In genomic region chr11:19899621-19900020, GRCm38 (mm10) we compare ENCODE assay signal across 13 mouse cellular contexts. TPM values are rescaled to one million over a fixed set of nuclear protein-coding genes. Genes with fewer than 3 reads are reported as not detected.
A peak's percentile ranks its signal among the peaks of the same experiment; 100 is the strongest.
DNase-seq lines count a peak whose midpoint lies in the region; ATAC-seq and TF ChIP-seq lines count a peak whose summit lies in the region.
"Had no signal": no experiment of that assay in that cellular context is flagged by ENCODE, and none has a peak within 500 bp of the region (broad histone marks: within the 10 kb centered on the region; RNA-seq: fewer than 3 reads in every experiment).

No protein-coding gene starts in this region.

- 63% methylated on average over 5 of the region's 5 CpGs for WGBS in forebrain, embryonic 15.5 days
- 81% methylated on average over 5 of the region's 5 CpGs for WGBS in forebrain, embryonic 12.5 days
- 78% methylated on average over 5 of the region's 5 CpGs for WGBS in neural tube, embryonic 15.5 days
- 77% methylated on average over 5 of the region's 5 CpGs for WGBS in liver, embryonic 11.5 days

- H3K36me3 ChIP-seq in forebrain, embryonic 15.5 days: no peaks in the 10 kb centered on the region
- H3K36me3 ChIP-seq in forebrain, embryonic 12.5 days (replicated peaks): no peaks in the 10 kb centered on the region
- H3K36me3 ChIP-seq in neural tube, embryonic 15.5 days: no peaks in the 10 kb centered on the region
- no peaks in the 10 kb centered on the region for H3K36me3 ChIP-seq in liver, embryonic 11.5 days (ENCODE audit: control insufficient read depth, insufficient read depth, low read length)
- H3K36me3 ChIP-seq: liver, embryonic 13.5 days had no signal

- H3K9ac ChIP-seq in forebrain, embryonic 15.5 days (replicated peaks): no peak overlapping the region
- no peak overlapping the region for H3K9ac ChIP-seq in forebrain, embryonic 12.5 days
- H3K9ac ChIP-seq in neural tube, embryonic 15.5 days (replicated peaks): no peak overlapping the region
- no peak overlapping the region for H3K9ac ChIP-seq in liver, embryonic 11.5 days (ENCODE audit: low read depth, low read length)
- H3K9ac ChIP-seq: liver, embryonic 13.5 days had no signal

- H3K27me3 ChIP-seq in forebrain, embryonic 15.5 days: no peaks in the 10 kb centered on the region
- no peaks in the 10 kb centered on the region for H3K27me3 ChIP-seq in forebrain, embryonic 12.5 days
- no peaks in the 10 kb centered on the region for H3K27me3 ChIP-seq in neural tube, embryonic 15.5 days (replicated peaks)
- no peaks in the 10 kb centered on the region for H3K27me3 ChIP-seq in liver, embryonic 11.5 days (replicated peaks; ENCODE audit: control insufficient read depth, insufficient read depth, low read length)
- H3K27me3 ChIP-seq: liver, embryonic 13.5 days had no signal

- no peaks in the 10 kb centered on the region for H3K9me3 ChIP-seq in forebrain, embryonic 15.5 days
- H3K9me3 ChIP-seq in forebrain, embryonic 12.5 days: no peaks in the 10 kb centered on the region
- 0 out of 2 replicates have a peak, but pooled peaks cover 6% of the 10 kb centered on the region for H3K9me3 ChIP-seq in neural tube, embryonic 15.5 days (replicated peaks)
- H3K9me3 ChIP-seq in liver, embryonic 11.5 days (ENCODE audit: control insufficient read depth, low read length): no peaks in the 10 kb centered on the region
- H3K9me3 ChIP-seq: liver, embryonic 13.5 days had no signal

- intact Hi-C loops in left cerebral cortex, adult 2 months (cut with DNase I): loop anchor here (1.0 kb wide), 2 partner anchors 64 to 143 kb away; no protein-coding TSS in a partner anchor

- no peaks in the 10 kb centered on the region; the same call in 1 of the 2 replicates for H3K4me1 ChIP-seq in forebrain, embryonic 15.5 days
- H3K4me1 ChIP-seq in forebrain, embryonic 12.5 days: no peaks in the 10 kb centered on the region
- H3K4me1 ChIP-seq in neural tube, embryonic 15.5 days: no peaks in the 10 kb centered on the region
- H3K4me1 ChIP-seq in liver, embryonic 11.5 days (replicated peaks; ENCODE audit: control insufficient read depth, insufficient read depth, low read length): no peaks in the 10 kb centered on the region
- H3K4me1 ChIP-seq: liver, embryonic 13.5 days had no signal

- H3K27ac ChIP-seq in forebrain, embryonic 15.5 days (replicated peaks): peak overlapping the region; percentile 46; the same call in 1 of the 2 replicates
- H3K27ac ChIP-seq in forebrain, embryonic 12.5 days: no peak overlapping the region
- no peak overlapping the region; the same call in 1 of the 2 replicates for H3K27ac ChIP-seq in left cerebral cortex, adult 2 months
- H3K27ac ChIP-seq in neural tube, embryonic 15.5 days (replicated peaks): no peak overlapping the region
- no peak overlapping the region for H3K27ac ChIP-seq in liver, embryonic 11.5 days (ENCODE audit: low read depth, low read length)
- H3K27ac ChIP-seq: liver, embryonic 13.5 days had no signal

- TF ChIP-seq CTCF in left cerebral cortex, adult 2 months (IDR thresholded peaks at IDR 0.05): no peak

- H3K4me2 ChIP-seq in forebrain, embryonic 15.5 days (replicated peaks): no peak overlapping the region
- H3K4me2 ChIP-seq in forebrain, embryonic 12.5 days: no peak overlapping the region
- no peak overlapping the region for H3K4me2 ChIP-seq in neural tube, embryonic 15.5 days
- H3K4me2 ChIP-seq in liver, embryonic 11.5 days: no peak overlapping the region
- H3K4me2 ChIP-seq: liver, embryonic 13.5 days had no signal

- ATAC-seq in forebrain, embryonic 15.5 days (replicated peaks): peak; percentile 90
- ATAC-seq in forebrain, embryonic 12.5 days (ENCODE audit: low FRiP score): no peak
- ATAC-seq in neural tube, embryonic 15.5 days (ENCODE audit: low FRiP score): no peak
- ATAC-seq in liver, embryonic 11.5 days (replicated peaks; ENCODE audit: low FRiP score): no peak

- DNase-seq in frontal cortex, postnatal 14 days (ENCODE audit: low spot score in 2 of 2): peak; percentile 44 to 65
- DNase-seq in left cerebral cortex, adult 2 months (ENCODE audit: extremely low spot score in 1 of 2, low spot score in 2 of 2): peak; percentile 59 to 85
- DNase-seq in telencephalon, adult 2 months (ENCODE audit: low read depth, low spot score): peak; percentile 92
- DNase-seq in liver, embryonic 11.5 days (ENCODE audit: low spot score): no peak
- DNase-seq in adipocyte (ENCODE audit: low spot score): no peak
- DNase-seq: adrenal gland, postnatal 10 days; heart, postnatal 14 days; kidney, adult 9 months; liver, embryonic 13.5 days; thymus, postnatal 14 days had no signal

- no peak overlapping the region for H3K4me3 ChIP-seq in forebrain, embryonic 15.5 days
- no peak overlapping the region for H3K4me3 ChIP-seq in forebrain, embryonic 12.5 days (replicated peaks)
- H3K4me3 ChIP-seq in left cerebral cortex, adult 2 months: no peak overlapping the region
- H3K4me3 ChIP-seq in neural tube, embryonic 15.5 days (replicated peaks): no peak overlapping the region
- H3K4me3 ChIP-seq in liver, embryonic 11.5 days (ENCODE audit: low read depth, low read length): no peak overlapping the region
- H3K4me3 ChIP-seq: liver, embryonic 13.5 days had no signal

RNA-seq across cellular contexts. Expression of gene Spred2, which starts 24.6 kb away (rescaled TPM):
- polyA plus RNA-seq in forebrain, embryonic 15.5 days (2015; fragmentation: Nextera tagmentation; extraction: Ambion mirVana): 8.1 and 9.3 TPM in 2 replicates
- polyA plus RNA-seq in forebrain, embryonic 12.5 days (2016; fragmentation: Nextera tagmentation; extraction: Ambion mirVana): 8.1 and 8.4 TPM in 2 replicates
- 100 to 1,000 TPM; 102 to 119 TPM for total RNA-seq in left cerebral cortex, adult 2 months (2021)
- polyA plus RNA-seq in neural tube, embryonic 15.5 days (2015; fragmentation: Nextera tagmentation; extraction: Ambion mirVana): 7.2 and 8.4 TPM in 2 replicates
- polyA plus RNA-seq in liver, embryonic 11.5 days (2014; fragmentation: Nextera tagmentation; extraction: Ambion mirVana): 4.8 and 5.0 TPM in 2 replicates

Comparison
In these comparisons a context has a peak if more than half of its experiments do, and no peak if none do; other contexts are left out.
1. DNase-seq: peak in frontal cortex, postnatal 14 days (2 of 2), left cerebral cortex, adult 2 months (2 of 2) and telencephalon, adult 2 months (single experiment); none in liver, embryonic 11.5 days (single experiment) and adipocyte (single experiment).